Mouse (Mus musculus) liver, adult 2 months (tissue): ENCODE results near the gene Art1. TPM values are rescaled to one million over a fixed set of nuclear protein-coding genes. Genes with fewer than 3 reads are reported as not detected.
A peak's percentile ranks its signal among the peaks of the same experiment; 100 is the strongest.

Experiments used
- DNase-seq: peaks from one replicate; pipeline ENCODE4 v3.0.0-alpha.2; 2011; ENCODE audit warnings: low read depth, low spot score; ENCODE audit errors: extremely low read depth
- H3K27ac ChIP-seq: fragments of 200-500 bp; replicated peaks from 2 replicates; pipeline ENCODE4 v1.5.1; 2012; ENCODE audit warnings: low read depth, mild to moderate bottlenecking, control low read depth, inconsistent platforms, low read length; ENCODE audit not compliant: insufficient read depth
- H3K27me3 ChIP-seq: fragments of 200-500 bp; 2 replicates; pipeline ENCODE4 v1.6.1; 2012; ENCODE audit warnings: mild to moderate bottlenecking, moderate library complexity, low read length, inconsistent platforms; ENCODE audit not compliant: control insufficient read depth, insufficient read depth
- H3K36me3 ChIP-seq: fragments of 200-500 bp; 2 replicates; pipeline ENCODE4 v1.6.1; 2012; ENCODE audit warnings: low read length, inconsistent platforms; ENCODE audit not compliant: control insufficient read depth, insufficient read depth
- H3K4me1 ChIP-seq: fragments of 200-500 bp; 2 replicates; pipeline ENCODE4 v1.6.1; 2011; ENCODE audit warnings: low read length; ENCODE audit not compliant: control insufficient read depth, insufficient read depth
- H3K4me3 ChIP-seq: fragments of 200-500 bp; 2 replicates; pipeline ENCODE4 v1.5.1; 2011; ENCODE audit warnings: low read depth, mild to moderate bottlenecking, control low read depth, low read length, moderate library complexity; ENCODE audit not compliant: insufficient read depth
- H3K79me2 ChIP-seq: fragments of 200-500 bp; 2 replicates; pipeline ENCODE4 v1.6.1; 2012; ENCODE audit warnings: inconsistent platforms, mild to moderate bottlenecking, low read length, moderate library complexity; ENCODE audit not compliant: control insufficient read depth, insufficient read depth
- H3K9ac ChIP-seq: fragments of 200-500 bp; 2 replicates; pipeline ENCODE4 v1.6.1; 2012; ENCODE audit warnings: low read depth, mild to moderate bottlenecking, control low read depth, inconsistent platforms, low read length
- CTCF ChIP-seq: fragments of 200-500 bp; IDR thresholded peaks from 2 replicates; pipeline ENCODE4 v1.5.1; 2011; ENCODE audit warnings: low read depth, low read length, control low read depth
- POLR2A ChIP-seq: fragments of 200-500 bp; IDR thresholded peaks from 2 replicates; pipeline ENCODE4 v1.6.1; 2011; ENCODE audit warnings: low read length, control low read depth; ENCODE audit not compliant: insufficient read depth; ENCODE audit errors: extremely low read depth
- WGBS: fragments of 180-500 bp; shearing (Covaris S2); methylation state at CpG from one replicate; pipeline ENCODE4 v1.1.7; 2018; 5-methylcytosine and 5-hydroxymethylcytosine counted together
- polyA plus RNA-seq: library from polyadenylated mRNA; depleted of rRNA; stranded (reverse); fragments of >200 nt; gene quantifications from 2 replicates; pipeline ENCODE4 v1.2.3, GENCODE M21; 2012; rRNA removed
- total RNA-seq: library from RNA; depleted of rRNA; stranded (reverse); fragments of >200 nt; gene quantifications from 2 replicates; pipeline ENCODE4 v1.2.3, GENCODE M21; 2014; rRNA removed

The Art1 gene
- total and polyA plus RNA-seq, 2 experiments = 0.28 TPM; not detected in 1

GRCm38 (mm10) chr7:102137464-102137863 is 35.9 kb downstream of the Art1 start:
- no peaks in the 10 kb centered on the region for H3K79me2 ChIP-seq
- TF ChIP-seq CTCF (peak; percentile 48; the same call in 1 of the 2 replicates), POLR2A (no peak)
- H3K27me3 ChIP-seq = no peaks in the 10 kb centered on the region
- H3K4me3 ChIP-seq = no peak overlapping the region
- no peaks in the 10 kb centered on the region for H3K4me1 ChIP-seq
- H3K36me3 ChIP-seq = peaks cover 62% of the 10 kb centered on the region
- peak; percentile 24 for DNase-seq
- H3K9ac ChIP-seq = no peak overlapping the region
- H3K27ac ChIP-seq = no peak overlapping the region
- WGBS = 82% methylated on average over 1 of the region's 1 CpGs

DNA sequence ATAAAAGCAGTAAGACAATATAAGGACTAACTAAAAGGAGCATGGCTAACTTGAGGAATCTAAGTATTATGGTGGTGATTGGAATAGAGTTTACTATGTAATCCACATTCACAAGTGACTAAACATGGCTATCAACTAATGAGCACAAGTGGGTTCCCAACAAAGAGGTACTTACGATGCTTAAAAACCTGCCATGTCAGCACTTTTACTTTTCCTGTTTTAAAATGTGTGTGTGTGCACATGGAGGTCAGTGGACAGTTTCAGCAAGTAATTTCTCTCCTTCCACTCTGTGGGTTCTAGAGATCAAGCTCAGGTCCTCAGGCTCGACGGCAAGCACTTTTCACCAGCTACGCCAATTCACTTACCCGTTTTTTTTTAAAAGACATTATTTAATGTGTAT is 36.4 kb downstream of the Art1 start:
- WGBS = 97% methylated on average over 5 of the region's 5 CpGs

DNA sequence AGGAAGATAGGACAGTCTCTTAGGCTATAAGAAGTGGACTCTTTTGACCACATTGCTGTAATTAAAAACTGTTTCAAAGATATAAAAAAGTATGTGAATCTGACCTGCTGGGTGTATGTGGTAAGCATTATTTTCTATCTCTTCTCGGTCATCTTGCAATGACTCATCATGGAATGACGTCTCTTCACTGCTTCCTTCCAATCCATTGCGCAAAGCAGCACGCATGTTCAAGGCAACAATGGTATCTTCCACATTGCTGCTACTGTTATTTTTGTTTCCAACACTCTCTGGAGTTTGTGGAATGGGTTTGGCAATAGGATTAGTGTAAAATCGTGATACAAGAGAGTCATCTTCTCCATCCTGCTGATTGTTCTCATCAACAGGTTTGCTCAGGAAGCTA is 52.1 kb downstream of the Art1 start:
- no peak for TF ChIP-seq POLR2A
- TF ChIP-seq CTCF = no peak
- Histone ChIP-seq H3K9ac (no peak overlapping the region), H3K79me2 (no peaks in the 10 kb centered on the region), H3K27ac (no peak overlapping the region), H3K4me1 (no peaks in the 10 kb centered on the region), H3K36me3 (peaks cover 50% of the 10 kb centered on the region), H3K4me3 (no peak overlapping the region), H3K27me3 (no peaks in the 10 kb centered on the region)
- WGBS = 87% methylated on average over 5 of the region's 5 CpGs
- no peak for DNase-seq

More for the DNA sequence above, 36.4 kb downstream of the Art1 start:
- H3K79me2 ChIP-seq = no peaks in the 10 kb centered on the region
- no peak overlapping the region for H3K9ac ChIP-seq
- no peaks in the 10 kb centered on the region for H3K4me1 ChIP-seq
- H3K36me3 ChIP-seq = peaks cover 60% of the 10 kb centered on the region
- no peak overlapping the region for H3K4me3 ChIP-seq
- TF ChIP-seq POLR2A = no peak
- TF ChIP-seq CTCF = no peak
- H3K27ac ChIP-seq = no peak overlapping the region
- DNase-seq = no peak
- no peaks in the 10 kb centered on the region for H3K27me3 ChIP-seq

Other genes with a start within 250 kb of the Art1 start
- gene Folr2, start 244.5 kb upstream of the Art1 start, total RNA-seq = 19.7 and 37.4 TPM in 2 replicates
- gene Folr2, start 244.5 kb upstream of the Art1 start, polyA plus RNA-seq = 13.3 and 23.1 TPM in 2 replicates
- gene Anapc15, start 238.0 kb upstream of the Art1 start, total RNA-seq = 16.6 and 17.1 TPM in 2 replicates
- 27.3 and 31.8 TPM in 2 replicates for gene Anapc15, start 238.0 kb upstream of the Art1 start, polyA plus RNA-seq
- 0.20 TPM in 1 of 2 replicates, not detected in the other for gene Folr1, start 231.0 kb upstream of the Art1 start, total RNA-seq
- 0.23 TPM in 1 of 2 replicates, not detected in the other for gene Folr1, start 231.0 kb upstream of the Art1 start, polyA plus RNA-seq
- gene Lamtor1, start 195.8 kb upstream of the Art1 start, total RNA-seq = 64.1 and 75.7 TPM in 2 replicates
- 159 and 171 TPM in 2 replicates for gene Lamtor1, start 195.8 kb upstream of the Art1 start, polyA plus RNA-seq
- gene Tomt, start 195.4 kb upstream of the Art1 start, total RNA-seq = 0.07 TPM in 1 of 2 replicates, not detected in the other
- 0.19 and 0.22 TPM in 2 replicates for gene Tomt, start 195.4 kb upstream of the Art1 start, polyA plus RNA-seq
- 3.1 and 3.3 TPM in 2 replicates for gene Lrrc51, start 167.8 kb upstream of the Art1 start, total RNA-seq
- gene Lrrc51, start 167.8 kb upstream of the Art1 start, polyA plus RNA-seq = 5.2 and 5.3 TPM in 2 replicates
- gene Numa1, start 167.6 kb upstream of the Art1 start, total RNA-seq = 31.8 and 34.8 TPM in 2 replicates
- gene Numa1, start 167.6 kb upstream of the Art1 start, polyA plus RNA-seq = 22.2 and 26.7 TPM in 2 replicates
- 15.7 TPM in 2 replicates for gene Il18bp, start 83.1 kb upstream of the Art1 start, total RNA-seq
- 14.2 and 26.4 TPM in 2 replicates for gene Il18bp, start 83.1 kb upstream of the Art1 start, polyA plus RNA-seq
- gene Rnf121, start 36.3 kb upstream of the Art1 start, total RNA-seq = 16.2 and 17.1 TPM in 2 replicates
- 18.3 and 21.1 TPM in 2 replicates for gene Rnf121, start 36.3 kb upstream of the Art1 start, polyA plus RNA-seq
- gene Xndc1, start 36.2 kb upstream of the Art1 start, total RNA-seq = 4.8 and 4.9 TPM in 2 replicates
- gene Xndc1, start 36.2 kb upstream of the Art1 start, polyA plus RNA-seq = 3.2 and 5.9 TPM in 2 replicates
- 0.18 and 0.74 TPM in 2 replicates for gene Xntrpc, start 36.0 kb upstream of the Art1 start, total RNA-seq
- gene Xntrpc, start 36.0 kb upstream of the Art1 start, polyA plus RNA-seq = 0.75 and 0.83 TPM in 2 replicates
- gene Trpc2, start 18.6 kb upstream of the Art1 start, total RNA-seq = 0.09 TPM in 1 of 2 replicates, not detected in the other
- gene Trpc2, start 18.6 kb upstream of the Art1 start, polyA plus RNA-seq = 0.04 TPM in 1 of 2 replicates, not detected in the other
- not detected in 2 replicates for gene Art5, start 7.7 kb downstream of the Art1 start, total RNA-seq
- gene Art5, start 7.7 kb downstream of the Art1 start, polyA plus RNA-seq = not detected in 2 replicates
- not detected in 2 replicates for gene Chrna10, start 15.1 kb downstream of the Art1 start, total RNA-seq
- 0.04 TPM in 1 of 2 replicates, not detected in the other for gene Chrna10, start 15.1 kb downstream of the Art1 start, polyA plus RNA-seq
- 14.0 and 16.1 TPM in 2 replicates for gene Nup98, start 108.4 kb downstream of the Art1 start, total RNA-seq
- 5.2 and 6.7 TPM in 2 replicates for gene Nup98, start 108.4 kb downstream of the Art1 start, polyA plus RNA-seq
- gene Pgap2, start 108.5 kb downstream of the Art1 start, total RNA-seq = 27.8 and 29.4 TPM in 2 replicates
- 77.9 and 89.6 TPM in 2 replicates for gene Pgap2, start 108.5 kb downstream of the Art1 start, polyA plus RNA-seq
- gene Rhog, start 154.3 kb downstream of the Art1 start, total RNA-seq = 3.9 and 6.6 TPM in 2 replicates
- 22.4 and 26.3 TPM in 2 replicates for gene Rhog, start 154.3 kb downstream of the Art1 start, polyA plus RNA-seq
- 15.7 and 21.6 TPM in 2 replicates for gene Stim1, start 166.1 kb downstream of the Art1 start, total RNA-seq
- gene Stim1, start 166.1 kb downstream of the Art1 start, polyA plus RNA-seq = 25.4 and 28.0 TPM in 2 replicates